Mouse (Mus musculus) lung, postnatal 10 days (tissue): Measurements from ENCODE around the gene Dbi.
A peak's percentile ranks its signal among the peaks of the same experiment; 100 is the strongest.

Experiments
- DNase-seq: peaks from one replicate; pipeline ENCODE4 v3.0.0; 2021

Gene Dbi

GRCm38 (mm10) chr1:120120141-120120968 lies 523 bp downstream of the Dbi start:
- DNase-seq = peak; percentile 62

GRCm38 (mm10) chr1:120119389-120119788 lies 1.5 kb downstream of the Dbi start:
- DNase-seq = no peak

DNA sequence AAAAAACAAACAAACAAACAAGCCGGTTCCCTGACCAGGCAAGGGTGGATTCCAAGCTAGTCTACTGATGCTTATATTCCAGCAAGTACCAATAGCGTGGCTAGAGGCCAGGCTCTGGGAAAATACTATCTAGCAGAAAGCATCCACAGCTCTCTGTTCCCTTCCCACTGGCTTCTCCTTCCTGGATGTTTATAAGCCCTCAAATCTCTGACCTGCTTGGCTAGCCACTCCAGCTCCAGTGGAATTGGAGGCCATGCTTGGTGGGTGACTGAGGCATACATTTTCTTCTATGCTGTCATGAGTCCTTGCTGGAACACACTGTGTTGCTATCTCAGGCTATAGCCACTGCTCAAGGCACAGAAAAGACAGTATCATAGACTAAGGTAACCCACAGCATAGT lies 2.0 kb downstream of the Dbi start:
- no peak for DNase-seq

DNA sequence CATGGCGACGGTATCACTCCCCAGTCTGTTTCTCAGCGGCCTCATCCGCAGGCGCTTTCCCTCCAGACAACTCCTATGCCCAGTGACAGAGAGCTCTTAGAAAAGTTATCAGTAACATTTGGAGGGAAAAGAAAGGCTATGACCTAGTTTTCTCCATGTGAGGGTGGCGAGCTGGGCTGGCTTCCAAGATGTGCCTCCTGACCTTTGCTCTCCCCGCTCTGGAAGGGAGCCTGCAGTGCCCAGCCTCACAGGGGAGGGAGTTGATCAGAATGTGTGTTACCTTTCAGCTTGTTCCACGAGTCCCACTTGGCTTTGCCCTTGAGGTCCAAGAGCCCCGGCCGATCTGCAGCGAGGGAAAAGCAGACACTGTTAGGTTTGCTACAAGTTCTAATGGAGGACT lies 4.8 kb downstream of the Dbi start:
- DNase-seq = no peak

- DNase-seq = no peak
These were observed 5.2 kb downstream of the Dbi start for GRCm38 (mm10) chr1:120115671-120116081.

DNA sequence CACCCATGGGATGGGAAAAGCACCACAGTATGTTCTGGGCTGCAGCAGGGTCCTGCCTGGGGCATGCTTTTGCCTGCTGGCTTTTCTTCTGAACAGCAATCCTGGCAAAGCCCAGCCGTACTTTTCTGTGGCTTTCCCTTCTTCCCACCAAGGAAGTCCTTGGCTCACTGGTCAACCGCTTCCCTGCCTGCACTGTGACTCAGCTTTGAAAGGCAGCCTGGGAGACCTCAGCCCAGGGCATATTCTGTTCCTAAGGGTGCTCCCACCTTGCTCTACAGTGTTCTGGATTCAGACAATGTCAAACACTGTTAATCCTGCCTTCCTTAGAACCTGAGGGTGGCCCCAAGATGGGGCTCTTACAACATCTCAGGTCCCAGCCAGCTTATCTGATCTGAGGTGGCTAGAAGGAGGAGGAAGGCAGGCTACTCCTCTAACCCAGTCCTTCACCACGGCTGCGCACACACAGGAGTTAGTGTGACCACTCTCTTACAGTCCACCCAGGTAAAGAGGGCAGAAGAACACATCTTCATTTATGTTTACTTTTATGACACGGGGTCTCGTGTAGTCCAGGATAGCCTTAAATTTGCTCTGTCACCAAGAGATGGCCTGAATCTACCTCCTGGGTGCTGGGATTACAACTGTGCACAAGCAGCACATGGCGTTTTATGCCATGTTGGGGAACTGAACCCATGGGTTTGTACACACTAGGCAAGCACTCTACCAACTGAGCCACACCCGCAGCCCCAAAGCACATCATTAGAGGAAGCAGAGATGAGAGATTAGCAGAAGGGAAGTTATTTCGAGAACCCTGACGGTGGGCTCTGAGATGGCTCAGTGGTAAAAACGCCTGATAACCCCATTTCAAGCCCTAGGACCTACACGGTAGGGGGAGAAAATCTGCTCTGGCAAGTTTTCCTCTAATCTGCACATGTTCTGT lies 8.4 kb downstream of the Dbi start:
- no peak for DNase-seq

DNA sequence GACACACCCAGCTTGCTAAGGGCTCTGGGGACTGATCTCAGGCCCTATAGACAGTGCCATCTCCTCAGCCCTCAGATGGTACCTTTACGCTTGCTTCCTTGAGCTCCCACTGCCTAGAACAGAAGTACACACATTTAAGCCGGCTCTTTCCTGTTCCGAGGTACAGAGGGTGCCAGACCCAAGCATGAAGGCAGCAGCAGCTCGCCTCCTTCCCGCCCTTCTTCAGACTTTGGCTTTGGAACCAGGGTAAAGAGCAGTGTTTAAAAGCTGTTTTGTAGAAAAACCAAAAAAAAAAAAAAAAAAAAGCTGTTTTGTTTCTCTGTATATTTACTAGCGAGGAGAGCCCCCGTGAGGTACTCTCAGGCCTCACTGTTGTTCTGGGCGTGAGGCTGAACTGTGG lies 9.1 kb downstream of the Dbi start:
- DNase-seq = no peak

DNA sequence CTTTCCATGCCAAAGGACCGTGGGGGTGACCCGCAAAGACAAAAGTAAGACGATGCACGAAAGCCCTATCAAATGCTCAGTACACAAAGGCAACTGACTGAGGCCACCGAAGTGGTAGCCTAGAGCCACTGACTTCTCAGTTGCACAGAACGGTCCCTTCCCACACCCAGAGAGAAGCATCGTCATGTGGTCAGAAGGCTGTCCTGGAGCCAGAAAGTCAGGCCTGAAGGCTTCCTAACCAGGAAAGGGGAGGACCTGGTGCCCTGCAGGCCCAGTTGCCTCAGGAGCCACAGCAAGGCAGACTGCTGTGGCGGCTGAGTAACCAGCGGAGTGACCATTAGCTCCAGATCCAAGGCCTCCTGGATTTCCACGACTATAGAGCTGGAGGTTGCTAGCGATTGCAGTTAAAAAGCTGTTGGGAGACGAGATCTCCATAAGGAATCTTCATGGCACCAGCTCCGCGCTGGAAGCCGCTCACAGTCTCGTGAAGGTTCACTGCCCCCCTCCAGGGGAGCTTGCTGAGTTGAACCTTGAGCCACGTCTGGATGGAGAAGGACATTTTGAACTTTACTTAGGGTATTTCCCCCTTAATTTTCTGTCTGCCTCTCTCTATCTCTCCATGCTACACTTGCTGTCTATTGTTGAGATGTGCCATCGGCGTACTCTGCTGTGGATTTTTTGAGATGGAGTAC lies 11.0 kb downstream of the Dbi start:
- no peak for DNase-seq

DNA sequence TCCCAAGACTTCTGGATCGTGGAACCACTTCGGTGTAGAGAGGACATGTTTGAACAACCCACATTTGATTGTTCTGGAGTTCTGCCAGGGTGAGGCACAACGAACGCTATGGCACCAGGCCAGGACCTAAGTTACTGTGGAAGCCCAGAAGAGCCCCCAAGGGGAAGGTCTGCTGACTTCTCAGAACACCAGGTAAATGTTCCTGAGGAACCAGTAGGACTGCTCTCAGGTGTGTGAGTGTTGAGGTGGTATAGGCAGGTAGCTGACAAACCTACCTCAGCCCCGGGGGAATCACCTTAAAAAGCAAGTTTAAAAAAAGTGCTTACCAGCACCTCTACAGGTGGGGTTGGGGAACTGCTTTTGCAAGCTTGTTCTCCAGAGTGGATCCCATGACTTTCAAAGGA lies 15.3 kb downstream of the Dbi start:
- DNase-seq = peak; percentile 70

DNA sequence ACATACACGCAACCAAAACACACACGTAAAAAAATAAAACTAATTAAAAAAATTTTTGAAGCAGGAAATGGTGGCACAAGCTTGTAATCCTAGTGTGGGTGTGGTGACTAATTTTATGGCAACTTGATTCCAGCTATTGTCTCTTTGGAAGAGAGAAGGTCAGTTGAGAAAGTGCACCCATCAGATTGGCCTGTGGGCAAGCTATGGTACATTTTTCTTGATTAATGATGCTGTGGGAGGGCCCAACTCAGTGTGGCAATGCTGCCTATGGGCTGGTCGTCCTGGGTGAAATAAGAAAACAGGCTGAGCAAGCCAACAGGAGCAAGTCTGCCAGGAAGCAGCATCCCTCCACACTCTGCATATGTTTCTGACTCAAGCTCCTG lies 19.7 kb downstream of the Dbi start:
- DNase-seq = no peak

DNA sequence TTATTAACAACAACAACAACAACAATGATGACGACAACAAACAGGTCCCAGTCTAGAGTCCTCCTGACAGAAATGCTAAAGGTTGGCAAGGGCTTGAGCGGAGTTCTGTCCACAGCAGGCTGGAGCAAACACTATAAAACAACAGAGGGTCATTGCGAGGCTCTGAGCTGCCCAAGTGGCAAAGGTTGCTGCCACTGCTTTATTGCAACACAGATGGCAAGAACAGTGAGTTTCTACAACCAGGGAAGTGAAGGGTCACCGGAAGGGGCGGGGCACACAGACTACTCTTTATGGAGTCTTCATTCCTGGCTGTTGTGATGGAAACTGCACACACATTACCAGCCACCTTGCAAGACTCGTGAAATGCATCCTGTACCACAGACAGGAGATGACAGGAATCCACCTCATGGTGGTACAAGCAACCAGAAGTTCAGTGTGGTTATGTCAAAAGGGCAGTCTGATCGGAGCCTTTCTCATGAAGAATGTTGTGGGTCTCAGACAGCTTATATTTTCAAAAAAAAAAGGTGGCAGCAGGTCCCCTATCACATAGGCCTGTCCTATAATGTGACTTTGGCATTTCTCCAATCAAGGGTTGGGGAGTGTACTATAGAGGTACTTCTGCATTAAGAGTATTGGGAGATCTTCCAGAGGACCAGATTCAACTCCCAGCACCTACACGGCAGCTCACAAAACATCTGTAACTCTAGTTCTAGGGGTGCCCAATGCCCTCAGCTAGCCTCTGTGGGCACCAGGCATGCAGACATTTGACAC lies 20.2 kb downstream of the Dbi start:
- DNase-seq = peak; percentile 31

DNA sequence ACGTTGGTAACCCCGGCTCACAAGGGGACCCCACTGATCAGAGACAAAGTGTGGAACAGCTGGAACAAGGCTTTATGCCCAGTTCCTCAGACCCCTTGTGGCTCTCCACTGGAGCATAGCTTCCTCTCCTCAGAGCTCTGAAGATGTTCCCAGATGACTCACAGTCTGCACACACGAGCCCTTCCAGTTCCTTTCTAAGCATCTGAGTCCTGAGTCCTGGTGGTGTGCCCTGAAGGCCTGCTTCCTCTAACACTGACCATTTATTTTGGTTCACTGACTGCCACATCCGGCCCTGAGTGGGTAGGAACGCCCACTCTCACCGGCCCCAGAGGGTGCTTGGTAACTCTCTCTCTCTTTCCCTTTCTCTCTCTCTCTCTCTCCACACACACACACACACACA lies 21.4 kb downstream of the Dbi start:
- DNase-seq = peak; percentile 50

DNA sequence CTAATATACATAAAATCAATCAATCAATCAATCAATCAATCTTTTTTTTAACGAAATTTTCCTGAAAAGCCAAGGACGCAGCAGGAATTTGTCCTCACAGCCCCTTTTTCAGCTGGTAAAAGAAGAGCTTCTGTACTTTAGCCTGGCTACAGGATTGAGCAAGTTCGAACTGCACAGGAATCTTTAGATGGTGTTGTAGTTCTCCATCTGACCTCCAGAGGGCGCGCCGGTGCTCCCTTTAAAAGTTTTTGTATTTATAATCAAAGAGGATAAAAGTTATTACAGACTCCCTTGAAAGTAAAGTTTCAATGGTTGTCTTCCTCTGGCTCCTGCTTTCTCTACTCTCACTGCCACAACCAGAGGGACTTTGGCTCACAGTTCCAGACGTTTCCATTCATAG lies 22.6 kb downstream of the Dbi start:
- peak; percentile 78 for DNase-seq

GRCm38 (mm10) chr1:120094920-120095319 lies 26.0 kb downstream of the Dbi start:
- DNase-seq = no peak

DNA sequence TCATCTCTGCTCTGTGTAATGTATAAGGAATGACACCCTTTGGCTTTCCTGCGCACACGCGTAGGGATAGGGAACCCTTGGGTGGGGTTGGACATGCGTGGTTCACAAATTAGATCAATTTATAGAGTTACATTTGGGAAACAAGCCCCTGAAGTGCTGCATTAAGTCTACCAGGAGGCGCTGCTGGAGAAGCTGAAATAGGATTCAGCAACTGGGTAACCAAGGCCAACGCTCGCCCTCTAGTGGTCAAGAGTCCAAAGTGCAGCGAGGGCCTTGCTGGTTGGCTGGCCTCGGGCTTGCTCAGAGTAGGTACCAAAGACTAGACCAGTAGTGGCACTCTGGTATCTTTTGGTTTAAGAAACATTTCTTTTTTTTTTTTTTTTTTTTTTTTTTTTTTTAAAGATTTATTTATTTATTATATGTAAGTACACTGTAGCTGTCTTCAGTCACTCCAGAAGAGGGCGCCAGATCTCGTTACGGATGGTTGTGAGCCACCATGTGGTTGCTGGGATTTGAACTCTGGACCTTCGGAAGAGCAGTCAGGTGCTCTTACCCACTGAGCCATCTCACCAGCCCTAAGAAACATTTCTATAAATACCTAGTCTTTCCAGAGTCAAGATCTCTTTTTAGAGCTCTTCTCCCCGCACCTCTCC lies 27.3 kb downstream of the Dbi start:
- DNase-seq = peak; percentile 94

DNA sequence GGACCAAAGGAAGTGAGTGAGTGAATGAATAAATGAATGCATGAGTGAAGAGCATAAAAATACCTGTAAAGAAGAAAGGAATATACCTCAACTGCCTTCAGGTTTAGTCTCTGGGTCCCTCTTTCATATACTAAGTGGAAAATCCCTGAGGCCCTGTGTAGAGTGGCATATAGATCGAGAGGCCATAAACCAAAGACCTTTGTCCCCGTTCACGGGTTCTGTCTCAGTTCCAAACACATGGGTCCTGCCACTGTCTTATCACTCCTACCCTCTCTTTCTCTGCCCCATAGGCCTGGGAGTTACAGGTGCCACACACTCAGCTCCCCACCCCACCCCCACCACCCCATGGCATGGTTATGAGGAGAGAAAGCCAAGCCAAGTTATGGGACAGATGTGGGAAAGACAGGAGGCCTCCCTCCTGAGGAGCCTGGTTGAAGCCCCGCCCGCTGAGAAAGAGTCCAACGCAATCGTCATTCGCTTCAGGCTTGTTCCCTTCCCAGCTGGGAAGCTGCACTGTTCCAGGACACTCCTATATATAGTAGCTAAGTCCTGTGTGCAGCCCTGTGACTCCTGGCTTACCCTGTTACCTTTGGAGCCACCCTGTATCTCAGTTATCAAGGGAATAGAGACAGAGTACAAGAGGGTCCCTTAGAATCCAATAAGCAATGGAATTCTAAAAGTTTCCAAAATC lies 29.9 kb downstream of the Dbi start:
- no peak for DNase-seq

- DNase-seq = no peak
These were observed 31.7 kb downstream of the Dbi start for GRCm38 (mm10) chr1:120089180-120089579.

GRCm38 (mm10) chr1:120086644-120087043 lies 34.2 kb downstream of the Dbi start:
- no peak for DNase-seq

DNA sequence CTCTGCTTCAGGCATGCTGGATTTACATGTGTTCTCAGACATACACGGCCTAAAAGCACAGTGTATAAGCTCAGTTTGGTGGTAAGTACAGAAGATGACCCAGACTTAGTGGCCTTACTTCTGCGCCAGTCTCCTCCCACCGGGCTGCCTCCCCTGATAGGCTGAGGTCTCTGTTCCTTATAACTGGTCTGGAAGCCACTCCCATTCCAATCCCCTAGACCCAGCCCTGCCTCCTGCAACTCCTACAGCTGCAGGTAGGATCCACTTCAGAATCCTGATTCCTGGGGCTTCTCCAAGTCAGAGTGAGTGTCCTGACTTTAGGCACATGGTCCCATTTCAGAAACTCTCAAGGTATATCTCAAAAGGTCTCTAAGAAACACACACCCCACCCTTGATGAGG lies 35.2 kb downstream of the Dbi start:
- DNase-seq = no peak

- DNase-seq = no peak
These were observed 36.9 kb downstream of the Dbi start for GRCm38 (mm10) chr1:120083921-120084517.
